8 mouse cellular contexts compared by ENCODE assay signal in the genomic region with DNA sequence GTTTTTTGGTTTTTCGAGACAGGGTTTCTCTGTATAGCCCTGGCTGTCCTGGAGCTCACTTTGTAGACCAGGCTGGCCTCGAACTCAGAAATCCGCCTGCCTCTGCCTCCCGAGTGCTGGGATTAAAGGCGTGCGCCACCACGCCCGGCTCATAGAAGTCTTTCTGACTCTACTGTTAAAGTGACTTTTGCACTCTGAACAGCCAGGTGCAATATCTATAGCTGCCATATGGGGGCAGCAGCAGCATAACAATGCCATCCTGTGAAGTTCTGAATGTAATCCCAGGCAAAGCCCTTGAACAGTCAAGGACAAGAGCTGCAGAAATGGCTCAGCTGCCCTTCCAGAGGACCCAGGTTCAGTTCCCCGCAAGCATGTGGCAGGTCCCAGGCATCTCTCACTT. TPM values are rescaled to one million over a fixed set of nuclear protein-coding genes. Genes with fewer than 3 reads are reported as not detected.
DNase-seq lines count a peak whose midpoint lies in the region; ATAC-seq and TF ChIP-seq lines count a peak whose summit lies in the region.
"Not testable (repeated sequence)": the region's sequence is repeated elsewhere in the genome, so short reads cannot be mapped to it uniquely, and the experiment has no call there.

No protein-coding gene starts in this region.

- in situ Hi-C loops in ES-E14 (cut with MboI; ENCODE audit: low sequenced_read_pairs in 2 of 2, unreplicated experiment in 2 of 2) = not testable (repeated sequence)

- peak; percentile 68 for DNase-seq in ES-E14 (ENCODE audit: low read depth, low spot score)
- DNase-seq in cerebellum, adult 11 months = peak; percentile 39
- DNase-seq in forebrain, postnatal 0 days = peak; percentile 75
- DNase-seq in heart, postnatal 25 days (ENCODE audit: low spot score) = peak; percentile 35
- peak; percentile 86 to 87 for DNase-seq in kidney, postnatal 4 days
- DNase-seq in liver, postnatal 0 days = peak; percentile 78
- DNase-seq in ovary, postnatal 10 days (ENCODE audit: low spot score) = peak; percentile 52
- peak; percentile 70 for DNase-seq in thymus, postnatal 0 days (ENCODE audit: low spot score)

- intact Hi-C loops in heart, postnatal 25 days (cut with DNase I) = loop anchor here (2.0 kb wide), 1 partner anchor 49 kb away; no protein-coding TSS in a partner anchor

- not testable (repeated sequence) for H3K27me3 ChIP-seq in forebrain, postnatal 0 days (ENCODE audit: insufficient read depth, low read length); liver, postnatal 0 days (ENCODE audit: insufficient read depth, low read length)

- WGBS in forebrain, postnatal 0 days = 42% methylated on average over 6 of the region's 9 CpGs
- 26% methylated on average over 8 of the region's 9 CpGs for WGBS in liver, postnatal 0 days (ENCODE audit: insufficient replicate concordance)

- H3K9me3 ChIP-seq in ES-E14 (ENCODE audit: control insufficient read depth, insufficient read depth, low read depth, low read length); forebrain, postnatal 0 days (ENCODE audit: low read length); liver, postnatal 0 days (ENCODE audit: low read length): not testable (repeated sequence)

- not testable (repeated sequence) for TF ChIP-seq EP300 in liver, postnatal 0 days (IDR thresholded peaks at IDR 0.05; ENCODE audit: low read depth)

- H3K36me3 ChIP-seq in ES-E14 (ENCODE audit: control insufficient read depth, insufficient read depth, low read length, poor library complexity, severe bottlenecking); forebrain, postnatal 0 days (ENCODE audit: insufficient read depth); liver, postnatal 0 days (replicated peaks; ENCODE audit: insufficient read depth, low read length): not testable (repeated sequence)

- peak; percentile 83 for TF ChIP-seq CTCF in forebrain, postnatal 0 days (IDR thresholded peaks at IDR 0.05; ENCODE audit: low read depth)
- TF ChIP-seq CTCF in liver, postnatal 0 days (IDR thresholded peaks at IDR 0.05; ENCODE audit: low read depth) = peak; percentile 89

- peak; percentile 55 for ATAC-seq in forebrain, postnatal 0 days
- peak; percentile 61 for ATAC-seq in liver, postnatal 0 days

- not testable (repeated sequence) for H3K4me1 ChIP-seq in ES-E14 (ENCODE audit: control insufficient read depth in 2 of 2, insufficient read depth in 2 of 2, low read length in 2 of 2, poor library complexity in 1 of 2); forebrain, postnatal 0 days (ENCODE audit: insufficient read depth); liver, postnatal 0 days (ENCODE audit: insufficient read depth)

- H3K4me2 ChIP-seq in forebrain, postnatal 0 days (ENCODE audit: low read depth); liver, postnatal 0 days (ENCODE audit: low read depth, low read length): not testable (repeated sequence)

- H3K27ac ChIP-seq in ES-E14 (ENCODE audit: insufficient read depth, low read depth, low read length, poor library complexity, severe bottlenecking); forebrain, postnatal 0 days (ENCODE audit: low read depth, low read length); liver, postnatal 0 days (ENCODE audit: low read depth): not testable (repeated sequence)

- H3K9ac ChIP-seq in ES-E14 (ENCODE audit: insufficient read depth, low read depth, low read length, poor library complexity, severe bottlenecking); forebrain, postnatal 0 days; liver, postnatal 0 days (replicated peaks): not testable (repeated sequence)

- H3K4me3 ChIP-seq in ES-E14 (ENCODE audit: insufficient read depth in 1 of 2, low read depth in 1 of 2, low read length in 2 of 2, poor library complexity in 1 of 2, severe bottlenecking in 1 of 2); forebrain, postnatal 0 days (ENCODE audit: low read depth, low read length); liver, postnatal 0 days (ENCODE audit: low read depth, low read length): not testable (repeated sequence)

TF ChIP-seq in ES-E14, 5 proteins besides CTCF, POLR2A, EP300 and RAD21:
- peak; percentile 42; the same call in 1 of the 2 replicates for TF ChIP-seq ZC3H11A (IDR thresholded peaks at IDR 0.05; ENCODE audit: borderline replicate concordance, low read depth, low read length)
TF ChIP-seq in ES-E14: peak in this region for 1; not testable (repeated sequence) for 4.

RNA-seq across cellular contexts. Expression of a gene that starts 6.7 kb away (rescaled TPM):
- total RNA-seq in ES-E14 (2012; rRNA removed) = 2.6 and 3.1 TPM in 2 replicates
- total RNA-seq in forebrain, postnatal 0 days (2014; rRNA removed) = 0.38 and 0.77 TPM in 2 replicates
- polyA plus RNA-seq in forebrain, postnatal 0 days (2015; fragmentation: Nextera tagmentation; extraction: Ambion mirVana) = 3.1 and 4.2 TPM in 2 replicates
- total RNA-seq in heart, postnatal 25 days (2021) = 100 to 1,000 TPM; 324 to 334 TPM
- 1.1 and 2.4 TPM in 2 replicates for polyA plus RNA-seq in liver, postnatal 0 days (2015; fragmentation: Nextera tagmentation; extraction: Ambion mirVana)
- 0.59 and 1.2 TPM in 2 replicates for polyA plus RNA-seq in thymus, postnatal 0 days (2015; fragmentation: Nextera tagmentation; extraction: Ambion mirVana)

RNA-seq across cellular contexts. Expression of a gene that starts 49.2 kb away (rescaled TPM):
- 242 and 244 TPM in 2 replicates for total RNA-seq in ES-E14 (2012; rRNA removed)
- total RNA-seq in forebrain, postnatal 0 days (2014; rRNA removed) = 230 and 257 TPM in 2 replicates
- polyA plus RNA-seq in forebrain, postnatal 0 days (2015; fragmentation: Nextera tagmentation; extraction: Ambion mirVana) = 127 and 135 TPM in 2 replicates
- total RNA-seq in heart, postnatal 25 days (2021) = 10 to 100 TPM; 54.6 to 58.4 TPM
- 33.5 and 37.1 TPM in 2 replicates for polyA plus RNA-seq in liver, postnatal 0 days (2015; fragmentation: Nextera tagmentation; extraction: Ambion mirVana)
- polyA plus RNA-seq in thymus, postnatal 0 days (2015; fragmentation: Nextera tagmentation; extraction: Ambion mirVana) = 234 and 249 TPM in 2 replicates

RNA-seq across cellular contexts. Expression of a gene that starts 49.3 kb away (rescaled TPM):
- 5.9 and 8.6 TPM in 2 replicates for total RNA-seq in ES-E14 (2012; rRNA removed)
- 36.1 and 39.7 TPM in 2 replicates for total RNA-seq in forebrain, postnatal 0 days (2014; rRNA removed)
- 28.9 and 41.5 TPM in 2 replicates for polyA plus RNA-seq in forebrain, postnatal 0 days (2015; fragmentation: Nextera tagmentation; extraction: Ambion mirVana)
- total RNA-seq in heart, postnatal 25 days (2021) = 100 to 1,000 TPM in 1 of 2 experiments, 10 to 100 TPM in 1; 87.8 to 113 TPM
- polyA plus RNA-seq in liver, postnatal 0 days (2015; fragmentation: Nextera tagmentation; extraction: Ambion mirVana) = 25.9 and 28.8 TPM in 2 replicates
- polyA plus RNA-seq in thymus, postnatal 0 days (2015; fragmentation: Nextera tagmentation; extraction: Ambion mirVana) = 35.3 and 37.0 TPM in 2 replicates

Comparison
In these comparisons a context has a peak if more than half of its experiments do, and no peak if none do; other contexts are left out.
1. DNase-seq: peak in every context shown above with its lines; median percentile 86 in kidney, postnatal 4 days; 78 in liver, postnatal 0 days; 75 in forebrain, postnatal 0 days; 70 in thymus, postnatal 0 days; 68 in ES-E14; 52 in ovary, postnatal 10 days; 39 in cerebellum, adult 11 months; 35 in heart, postnatal 25 days.
2. RNA of a gene that starts 6.7 kb away (total RNA-seq): 324 to 334 TPM in heart, postnatal 25 days; 2.6 to 3.1 TPM in ES-E14 and 0.38 to 0.77 TPM in forebrain, postnatal 0 days; every median in the first group is over 10 times any median in the second.